Mouse (Mus musculus) regulatory T cell (primary cell): ENCODE data around the gene Ybx3.

Experiments
- in situ Hi-C: fragments of 300-600 bp; cut with MboI, MseI; formaldehyde crosslinking; loops from one replicate; pipeline ENCODE4 v1.15.1; 2025; ENCODE audit warnings: high pct_unique_total_duplicates

Gene Ybx3

GRCm38 (mm10) chr6:131338787-131339186 is 49.5 kb downstream of the Ybx3 start:
- in situ Hi-C loops, result no loop called here

- in situ Hi-C loops, result no loop called here
Observed at GRCm38 (mm10) chr6:131327076-131327475, 61.2 kb downstream of the Ybx3 start.

- in situ Hi-C loops, result no loop called here
Observed at GRCm38 (mm10) chr6:131321854-131322639, 66.2 kb downstream of the Ybx3 start.

- in situ Hi-C loops, result no loop called here
Observed at GRCm38 (mm10) chr6:131316155-131317101, 71.8 kb downstream of the Ybx3 start.
